Mouse (Mus musculus): ENCODE data around the gene Zfp692. TPM values are rescaled to one million over a fixed set of nuclear protein-coding genes. Genes with fewer than 3 reads are reported as not detected.
"Not testable (repeated sequence)": the region's sequence is repeated elsewhere in the genome, so short reads cannot be mapped to it uniquely, and the experiment has no call there.

The Zfp692 gene
- total RNA-seq, 2 experiments from 2014 or later = 20.9 to 24.2 TPM

DNA sequence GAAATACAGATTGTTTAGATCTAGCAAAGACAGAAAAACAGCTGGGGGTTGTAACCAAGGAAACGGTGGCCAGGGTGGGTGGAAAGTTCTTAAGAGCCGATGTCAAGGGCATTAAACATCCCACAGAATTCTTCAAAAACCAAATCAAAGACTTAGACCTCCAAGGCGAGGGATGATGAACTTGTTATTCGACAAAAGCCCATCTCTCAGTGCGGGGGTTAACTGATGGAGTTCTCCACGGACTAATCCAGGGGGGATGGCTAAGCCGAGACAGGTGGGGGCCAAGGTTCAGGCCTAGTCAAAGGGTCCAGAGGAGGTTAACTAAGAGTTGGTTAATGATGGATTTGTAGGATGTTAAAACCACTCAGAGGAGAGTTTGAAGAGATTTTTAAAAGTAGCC is 3.3 kb upstream of the Zfp692 start:
- DNase-seq (ENCODE audit: low spot score in 2 of 2) = no peak
- intact Hi-C loops (cut with DNase I) = loop anchor here (2.0 to 5.0 kb wide), 3 partner anchors 126 to 341 kb away; partner anchors contain the start of gene Cnot8

DNA sequence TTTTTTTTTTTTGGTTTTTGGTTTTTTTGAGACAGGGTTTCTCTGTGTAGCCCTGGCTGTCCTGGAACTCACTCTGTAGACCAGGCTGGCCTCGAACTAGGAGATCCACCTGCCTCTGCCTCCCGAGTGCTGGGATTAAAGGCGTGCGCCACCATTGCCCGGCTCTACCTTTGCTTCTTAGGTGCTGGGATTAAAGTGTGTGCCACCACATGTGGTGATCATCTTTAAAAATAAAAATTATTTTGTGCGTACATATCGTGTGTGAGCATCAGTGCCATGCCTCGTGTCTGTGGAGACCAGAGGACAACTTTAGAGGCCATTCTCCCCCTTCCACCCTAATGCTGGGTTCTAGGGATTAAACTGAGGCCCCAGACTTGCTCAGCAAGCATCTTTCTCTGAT is 1.6 kb upstream of the Zfp692 start:
- DNase-seq (ENCODE audit: low spot score in 2 of 2); intact Hi-C loops (cut with DNase I): not testable (repeated sequence)

DNA sequence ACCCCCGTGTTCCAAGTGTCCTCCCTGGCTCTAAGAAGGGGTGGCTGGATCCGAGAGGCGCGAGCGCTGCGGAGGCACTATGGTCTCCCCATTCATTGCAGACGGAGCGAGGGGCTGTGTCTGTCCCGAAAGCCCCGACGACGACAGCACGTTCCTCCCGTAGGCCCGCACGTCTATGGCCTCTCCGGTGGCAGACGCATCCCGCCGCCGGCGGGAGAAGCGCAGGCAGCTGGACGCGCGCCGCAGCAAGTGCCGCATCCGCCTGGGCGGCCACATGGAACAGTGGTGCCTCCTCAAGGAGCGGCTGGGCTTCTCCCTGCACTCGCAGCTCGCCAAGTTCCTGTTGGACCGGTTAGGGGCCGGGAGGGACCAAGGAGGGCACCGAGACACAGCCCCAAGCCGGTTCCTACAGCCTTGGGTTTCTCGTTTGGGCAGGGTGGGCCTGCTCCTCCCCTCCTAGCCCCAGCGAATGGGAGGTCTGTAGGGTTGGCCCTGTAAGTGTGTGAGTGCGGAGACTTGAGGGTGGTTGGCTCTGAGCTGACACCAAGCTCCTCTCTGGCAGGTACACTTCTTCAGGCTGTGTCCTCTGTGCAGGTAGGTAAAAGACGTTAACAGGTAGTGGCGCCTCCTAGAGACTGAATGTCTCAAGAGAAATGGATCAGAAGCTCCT is 677 bp downstream of the Zfp692 start:
- peak; percentile 51 to 57 for DNase-seq (ENCODE audit: low spot score in 2 of 2)
- intact Hi-C loops (cut with DNase I) = no loop called here

DNA sequence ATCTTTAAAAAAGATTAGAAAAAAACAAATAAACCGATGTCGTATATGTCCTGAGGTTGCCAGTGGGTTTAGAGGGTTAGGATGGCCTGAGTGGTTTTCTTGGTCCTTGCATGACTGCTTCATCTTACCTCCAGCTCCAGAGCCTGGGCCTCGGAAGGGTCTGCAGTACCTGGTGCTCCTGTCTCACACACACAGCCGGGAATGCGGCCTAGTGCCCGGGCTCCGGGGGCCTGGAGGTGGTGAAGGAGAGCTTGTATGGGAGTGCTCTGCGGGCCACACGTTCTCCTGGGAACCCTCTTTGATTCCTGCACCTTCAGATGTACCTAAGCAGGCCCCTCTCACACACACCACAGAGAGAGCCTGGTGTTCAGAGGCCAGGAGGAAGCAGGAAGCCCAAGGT is 1.8 kb downstream of the Zfp692 start:
- intact Hi-C loops (cut with DNase I) = no loop called here
- no peak for DNase-seq (ENCODE audit: low spot score in 2 of 2)

DNA sequence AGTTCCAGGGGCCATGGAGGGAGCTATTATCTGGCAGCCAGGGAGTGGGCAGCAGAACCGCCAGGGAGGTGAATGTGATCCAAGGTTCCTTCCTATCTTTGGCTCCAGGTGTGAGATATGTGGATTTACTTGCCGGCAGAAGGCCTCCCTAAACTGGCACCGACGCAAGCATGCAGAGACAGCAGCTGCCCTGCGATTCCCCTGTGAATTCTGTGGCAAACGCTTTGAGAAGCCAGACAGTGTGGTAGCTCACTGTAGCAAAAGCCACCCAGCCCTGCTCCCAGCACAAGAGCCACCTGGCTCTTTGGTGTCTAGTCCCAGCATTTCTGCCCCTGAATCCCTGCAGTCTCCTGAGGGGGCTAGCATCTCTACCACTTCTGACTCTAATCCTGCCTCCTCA is 7.2 kb downstream of the Zfp692 start:
- peak; percentile 13 to 48 for DNase-seq (ENCODE audit: low spot score in 2 of 2)
- intact Hi-C loops (cut with DNase I) = no loop called here

DNA sequence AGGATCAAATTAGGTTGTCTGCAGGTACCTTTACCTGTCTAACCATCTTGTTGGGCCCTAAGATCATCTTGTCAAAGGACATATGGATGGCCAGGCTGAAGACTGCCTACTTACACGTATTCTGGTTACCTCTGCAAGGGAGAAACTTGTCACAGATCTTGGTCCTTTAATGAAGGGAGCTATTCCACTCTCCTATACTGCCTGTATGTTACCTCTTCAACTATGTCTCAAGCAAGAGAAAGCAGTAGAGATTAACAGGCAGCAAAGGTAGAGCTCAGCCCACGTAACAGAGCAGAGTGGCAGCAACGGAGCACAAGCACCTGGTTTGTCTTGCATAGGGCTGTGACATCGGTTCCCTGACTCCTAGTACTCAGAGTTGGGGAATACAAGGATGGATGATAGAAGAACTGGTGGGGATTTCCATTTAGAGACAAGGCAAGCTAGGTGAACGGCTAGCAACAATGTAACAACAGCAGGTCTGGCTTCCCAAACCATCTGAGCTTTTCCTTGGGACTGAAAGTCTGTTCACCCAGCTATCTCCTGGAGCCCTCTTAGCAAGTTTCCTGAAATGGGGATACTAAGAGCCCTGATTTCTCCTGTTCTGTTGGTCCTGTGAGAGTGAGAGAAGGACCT is 8.8 kb downstream of the Zfp692 start:
- intact Hi-C loops (cut with DNase I) = no loop called here

DNA sequence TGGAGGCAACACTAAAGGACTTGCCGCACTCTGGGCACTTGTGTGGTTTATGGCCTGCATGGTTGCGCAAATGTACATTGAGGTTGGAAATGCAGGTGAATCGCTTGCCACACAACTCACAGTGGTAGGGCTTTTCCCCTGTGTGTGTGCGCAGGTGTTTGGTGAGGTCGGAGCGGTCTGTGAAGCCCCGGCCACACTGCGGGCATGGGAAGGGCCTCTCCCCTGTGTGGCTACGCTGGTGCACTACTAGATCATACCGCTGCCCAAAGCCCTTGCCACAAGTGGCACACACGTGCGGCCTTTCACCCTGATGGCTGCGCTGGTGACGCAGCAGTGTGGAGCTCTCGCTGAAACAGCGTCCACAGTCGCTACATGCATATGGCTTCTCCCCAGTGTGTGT is 9.5 kb downstream of the Zfp692 start:
- no peak for DNase-seq (ENCODE audit: low spot score in 2 of 2)
- intact Hi-C loops (cut with DNase I) = no loop called here

More for the DNA sequence above, 8.8 kb downstream of the Zfp692 start:
- DNase-seq (ENCODE audit: low spot score in 2 of 2) = no peak

DNA sequence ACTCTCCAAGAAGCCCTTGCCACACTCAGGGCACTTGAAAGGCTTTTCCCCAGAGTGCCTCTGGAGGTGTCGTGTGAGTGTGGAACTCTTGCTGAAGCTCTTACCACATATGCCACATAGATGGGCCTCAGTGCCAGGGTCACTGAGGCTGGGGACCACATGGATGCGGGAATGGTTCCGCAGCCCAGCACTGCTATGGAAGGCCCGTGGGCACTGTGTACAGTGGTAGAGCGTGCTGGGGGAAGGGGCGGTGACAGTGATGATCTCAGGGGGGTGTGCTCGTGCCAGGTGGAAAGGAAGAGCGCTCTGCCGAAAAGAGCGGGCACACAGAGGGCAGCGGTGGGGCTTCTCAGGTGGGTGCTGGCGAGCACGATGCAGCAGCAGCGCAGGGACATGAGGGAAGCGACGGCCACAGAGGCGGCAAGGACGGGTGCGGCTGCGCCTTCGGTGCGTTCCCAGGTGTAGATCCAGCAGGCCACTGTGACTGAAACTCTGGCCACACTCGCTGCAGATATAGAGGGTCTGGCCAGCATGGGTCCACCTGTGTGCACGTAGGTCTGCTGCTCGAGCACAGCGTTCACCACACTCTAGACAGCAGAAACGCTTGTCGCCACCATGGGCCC is 10.0 kb downstream of the Zfp692 start:
- intact Hi-C loops (cut with DNase I) = no loop called here
- DNase-seq (ENCODE audit: low spot score in 2 of 2) = no peak

DNA sequence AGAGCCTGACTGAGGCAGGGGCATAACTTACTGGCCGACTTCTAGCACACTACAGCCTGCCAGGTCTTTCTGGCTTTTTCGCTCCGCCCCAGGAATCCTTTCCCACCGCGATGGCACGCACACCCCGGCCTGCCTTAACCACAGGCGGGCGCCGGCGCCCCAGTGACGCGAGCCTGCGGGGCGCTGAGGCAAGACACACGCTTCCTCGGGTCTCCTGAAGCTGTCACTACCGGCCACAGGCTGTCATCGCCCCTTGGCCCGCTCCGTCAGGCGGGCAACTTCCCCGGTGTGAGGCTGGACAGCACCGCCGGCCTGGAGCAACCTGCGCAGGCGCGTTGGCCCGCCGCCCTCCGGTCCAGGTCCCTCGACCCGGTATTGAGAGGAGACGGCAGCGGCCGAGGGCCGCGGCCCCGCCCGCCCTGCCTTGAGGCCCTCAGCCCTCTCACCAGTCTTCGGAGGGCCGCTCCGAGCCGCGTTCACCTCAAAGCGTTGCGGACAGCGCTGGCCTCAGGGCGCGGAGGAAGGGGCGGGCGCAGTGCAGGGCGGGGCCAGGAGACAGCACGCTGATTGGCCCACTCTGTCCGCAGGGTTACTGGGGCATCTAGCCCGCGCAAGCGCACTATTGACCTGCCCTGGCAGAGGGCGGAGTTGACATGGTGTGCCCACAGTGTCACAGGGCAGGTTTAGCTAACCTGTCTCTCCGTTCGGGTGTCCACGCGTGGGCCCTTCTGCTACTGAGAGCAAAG is 16.1 kb downstream of the Zfp692 start:
- intact Hi-C loops (cut with DNase I) = no loop called here
- peak; percentile 97 to 98 for DNase-seq (ENCODE audit: low spot score in 2 of 2)

DNA sequence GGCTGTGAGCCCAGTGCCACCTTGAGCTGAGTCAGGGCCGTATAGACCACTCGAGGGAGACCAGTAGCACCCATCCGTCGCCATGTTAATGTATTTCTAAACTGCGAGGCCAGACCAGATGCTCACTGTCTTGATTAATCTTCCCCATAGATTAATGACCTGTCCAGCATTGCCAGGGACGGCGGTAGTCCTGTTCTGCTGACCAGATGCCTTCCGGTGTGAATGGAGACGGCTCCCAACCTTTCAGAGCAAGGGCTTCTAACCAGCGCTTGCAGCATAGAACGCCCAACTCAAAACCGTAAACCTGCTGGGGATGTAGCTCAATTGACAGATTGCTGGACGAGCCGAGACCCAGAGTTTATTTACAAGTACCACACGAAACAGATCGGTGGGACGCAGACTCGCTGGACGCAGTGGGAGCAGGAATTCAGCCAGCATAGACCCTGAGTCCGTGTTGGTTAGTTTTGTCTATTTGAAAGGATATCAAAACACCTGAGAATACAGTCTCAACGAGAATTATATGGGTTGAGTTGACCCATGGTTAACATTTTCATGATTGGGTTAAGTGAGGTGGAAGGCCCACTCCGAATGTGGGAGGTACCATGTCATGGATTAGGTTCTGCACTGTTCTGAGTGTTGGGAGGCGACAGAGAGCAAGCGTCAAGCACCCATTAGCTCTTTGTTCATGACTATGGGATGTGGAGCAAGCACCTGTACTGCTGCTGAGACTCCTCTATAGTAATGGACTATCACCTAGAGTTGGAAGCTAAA is 16.9 kb downstream of the Zfp692 start:
- intact Hi-C loops (cut with DNase I) = no loop called here
- DNase-seq (ENCODE audit: low spot score in 2 of 2) = no peak

DNA sequence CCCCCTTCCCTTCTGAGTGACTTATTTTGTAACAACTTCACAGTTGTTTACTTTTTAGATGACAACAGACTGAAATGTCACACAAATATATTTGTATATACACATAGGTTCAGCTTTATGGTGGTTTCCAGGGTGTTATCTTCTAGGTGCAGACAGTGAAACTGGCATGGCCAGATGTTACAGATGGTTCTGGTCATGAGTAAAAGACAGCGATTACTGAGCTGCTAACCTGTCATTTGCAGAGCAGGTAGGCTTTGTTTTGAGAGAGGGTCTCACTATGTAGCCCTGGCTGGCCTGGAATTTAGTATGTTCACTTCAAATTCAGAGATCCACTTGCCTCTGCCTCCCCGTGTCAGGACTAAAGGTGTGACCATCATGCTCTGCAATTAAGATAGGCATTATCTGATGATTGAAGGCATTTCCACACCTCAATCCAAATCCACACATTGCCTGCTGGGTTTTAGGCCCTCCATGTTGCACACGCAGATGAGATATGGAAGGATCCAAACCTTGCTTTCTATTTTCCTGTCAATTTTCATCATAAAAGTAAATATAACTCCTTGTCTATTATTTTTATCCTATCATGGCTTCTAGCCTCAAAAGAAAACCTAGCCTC is 17.9 kb downstream of the Zfp692 start:
- no peak for DNase-seq (ENCODE audit: low spot score in 2 of 2)
- intact Hi-C loops (cut with DNase I) = no loop called here

DNA sequence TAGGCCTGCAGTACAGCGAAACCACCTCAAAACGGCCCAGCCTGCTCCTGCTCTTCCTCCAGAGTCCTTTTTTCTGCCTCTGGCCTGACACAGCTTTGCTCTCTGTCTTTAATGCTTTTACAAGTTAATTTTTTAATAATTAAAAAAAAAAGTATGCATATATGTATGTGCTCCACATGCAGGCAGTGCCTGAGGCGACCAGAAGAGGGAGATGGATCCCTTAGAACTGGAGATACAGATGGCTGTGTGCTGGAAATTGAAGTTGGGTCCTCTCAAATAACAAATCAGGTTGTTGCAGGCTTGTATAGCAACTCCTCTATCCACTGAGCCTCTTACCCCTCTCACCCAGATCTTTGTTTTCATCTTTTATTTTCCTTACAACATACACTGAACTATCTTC is 19.9 kb downstream of the Zfp692 start:
- DNase-seq (ENCODE audit: low spot score in 2 of 2) = no peak
- intact Hi-C loops (cut with DNase I) = no loop called here

DNA sequence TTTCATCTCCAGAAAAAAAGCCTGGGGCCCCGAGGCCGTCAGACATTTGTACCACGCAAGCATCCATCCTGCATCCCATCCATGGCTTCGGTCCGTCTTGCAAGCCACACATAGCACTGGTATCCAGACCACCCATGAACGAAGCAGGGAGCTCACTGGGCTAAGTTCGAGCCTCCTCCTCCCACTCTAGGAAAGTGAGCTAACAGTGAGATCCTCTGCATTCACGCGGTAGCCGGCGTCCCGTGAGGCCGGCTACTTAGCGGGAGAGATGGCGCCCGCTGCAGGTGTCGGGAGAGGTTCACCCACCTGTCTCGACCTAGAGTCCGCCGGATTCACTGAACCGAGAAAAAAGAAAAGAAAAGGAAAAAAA is 23.0 kb downstream of the Zfp692 start:
- DNase-seq (ENCODE audit: low spot score in 2 of 2) = no peak
- intact Hi-C loops (cut with DNase I) = no loop called here

DNA sequence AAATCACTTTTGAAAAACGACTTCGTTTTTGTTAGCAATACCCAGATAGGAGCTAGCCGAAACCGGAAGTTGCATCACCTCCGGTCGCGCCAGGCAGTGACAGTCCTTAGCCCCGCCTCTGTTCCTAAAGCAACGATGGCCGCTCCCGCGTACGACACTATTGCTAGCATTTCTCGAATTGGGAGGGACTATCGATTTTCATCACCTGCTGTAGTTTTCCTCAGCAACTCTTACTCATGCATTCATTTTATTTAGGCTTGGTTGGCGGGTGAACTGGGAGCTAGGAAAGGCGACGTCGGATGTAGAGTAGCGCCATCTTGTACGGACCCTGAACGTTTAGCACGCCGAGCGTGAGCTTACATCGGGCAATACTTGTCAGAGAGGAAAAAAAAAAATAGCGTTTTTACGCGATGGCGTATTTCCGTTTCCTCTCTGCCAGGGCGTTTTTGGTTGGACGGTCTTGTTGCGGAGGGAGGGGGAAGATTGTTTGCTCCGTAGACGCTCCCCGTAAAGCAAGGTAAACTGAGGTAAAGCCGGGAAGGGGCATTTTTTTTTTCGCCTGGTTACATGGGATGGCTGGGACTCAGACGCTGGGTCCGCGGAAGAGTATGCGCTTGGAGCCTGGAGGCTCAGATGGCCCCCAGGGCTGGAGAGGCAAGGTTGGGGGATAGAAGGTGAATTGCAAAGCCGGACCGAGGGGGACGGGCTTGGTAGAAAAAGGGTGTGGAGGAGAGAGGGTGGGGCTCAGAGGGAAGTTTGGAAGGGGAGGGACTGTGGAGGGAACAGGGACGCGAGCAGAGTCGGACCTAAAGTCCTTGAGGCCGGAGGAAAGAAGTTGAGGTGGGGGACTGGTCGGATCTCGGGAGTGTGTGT is 23.6 kb downstream of the Zfp692 start, which contains the start of the genes Zfp672 and Sh3bp5l:
Gene Zfp672, minus strand, starts transcription at position 64 of the 873 bp plus-strand sequence.
Gene Sh3bp5l, plus strand, starts transcription at position 449 of the 873 bp plus-strand sequence.
- intact Hi-C loops (cut with DNase I) = no loop called here
- peak; percentile 95 to 97 for DNase-seq (ENCODE audit: low spot score in 2 of 2)

DNA sequence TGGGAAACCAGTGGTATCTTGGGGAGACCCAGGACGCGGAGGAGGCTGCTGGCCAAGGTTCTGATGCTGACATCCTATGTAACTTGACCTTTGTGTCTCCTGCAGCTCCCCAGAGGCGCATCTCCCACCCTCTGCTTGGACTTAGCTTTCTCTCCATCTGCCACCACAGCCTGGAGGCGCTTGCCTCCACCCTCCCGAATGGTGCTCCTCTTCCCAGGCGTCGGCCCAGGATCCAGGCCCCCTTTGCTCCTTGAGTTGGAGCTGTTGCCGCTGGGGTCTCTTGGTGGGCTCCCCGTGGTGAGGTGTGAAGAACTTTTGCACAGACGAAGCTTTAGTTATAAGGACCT is 24.3 kb downstream of the Zfp692 start:
- DNase-seq (ENCODE audit: low spot score in 2 of 2) = no peak
- intact Hi-C loops (cut with DNase I) = no loop called here

DNA sequence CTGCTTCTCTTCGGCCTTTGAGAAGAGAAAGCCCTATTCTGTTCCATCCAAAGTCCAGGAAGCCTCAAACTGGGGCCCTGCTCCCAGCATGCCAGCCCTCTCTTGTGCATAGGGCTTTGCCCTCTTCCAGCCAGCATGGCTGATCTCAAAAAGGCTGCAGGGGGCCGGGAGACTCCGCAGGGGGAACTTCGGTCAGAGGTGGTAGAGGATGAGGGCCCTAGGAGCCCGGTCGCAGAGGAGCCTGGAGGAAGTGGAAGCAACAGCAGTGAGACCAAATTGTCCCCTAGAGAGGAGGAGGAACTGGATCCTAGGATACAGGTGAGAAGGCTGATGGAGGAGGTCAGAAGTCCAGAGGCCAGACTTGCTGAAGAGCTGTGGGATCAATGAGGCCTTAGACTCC is 24.7 kb downstream of the Zfp692 start:
- DNase-seq (ENCODE audit: low spot score in 2 of 2) = no peak
- intact Hi-C loops (cut with DNase I) = no loop called here

DNA sequence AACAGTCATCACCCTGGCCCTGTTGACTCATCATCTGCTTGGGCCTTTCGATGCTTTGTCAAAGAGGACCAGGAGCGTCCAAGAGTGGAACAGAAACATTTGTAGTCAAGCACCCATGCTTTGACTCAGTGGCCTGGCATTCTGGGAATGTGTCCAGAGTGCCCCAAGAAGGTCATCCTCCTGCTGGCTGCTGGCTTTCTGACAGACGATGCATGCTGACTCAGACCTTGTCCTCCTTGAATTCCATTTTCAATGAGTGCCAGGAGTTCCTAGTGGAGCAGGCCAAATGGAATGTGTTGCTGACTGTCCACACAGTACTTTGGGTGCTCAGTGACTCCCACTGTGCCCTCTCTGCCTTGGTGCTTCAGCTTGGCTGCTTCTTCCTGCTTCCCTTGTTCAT is 27.9 kb downstream of the Zfp692 start:
- intact Hi-C loops (cut with DNase I) = no loop called here
- no peak for DNase-seq (ENCODE audit: low spot score in 2 of 2)

DNA sequence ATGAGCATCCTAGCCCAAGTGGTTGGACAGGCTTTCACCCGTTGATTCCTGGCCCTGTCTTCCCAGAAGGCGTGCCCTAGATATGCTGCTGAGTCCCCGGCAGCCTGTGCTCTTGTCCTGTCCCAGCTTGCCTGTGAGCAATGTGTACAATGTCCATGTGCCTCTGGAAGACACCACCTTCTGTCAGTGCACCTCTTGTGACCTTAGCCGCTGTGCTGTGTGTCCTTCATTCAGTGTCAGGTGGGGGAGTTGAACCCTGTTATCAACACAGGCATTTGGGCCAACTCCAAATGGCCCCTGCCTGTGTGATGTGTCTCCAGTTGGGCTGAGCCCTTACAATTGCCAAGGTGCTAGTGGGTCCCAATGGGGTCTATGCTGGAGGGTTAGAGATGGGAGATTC is 39.9 kb downstream of the Zfp692 start:
- DNase-seq (ENCODE audit: low spot score in 2 of 2) = no peak
- intact Hi-C loops (cut with DNase I) = no loop called here
